Mouse (Mus musculus): ENCODE results near the gene Ndufs7.

- TF ChIP-seq CTCF (IDR thresholded peaks at IDR 0.05; ENCODE audit: control insufficient read depth, insufficient read depth, low read length) (no peak), POLR2A (IDR thresholded peaks at IDR 0.05; ENCODE audit: borderline replicate concordance, control insufficient read depth, low read depth, low read length) (no peak)
Measured at GRCm38 (mm10) chr10:80250573-80250972, 1.7 kb downstream of the Ndufs7 start.

All from bone marrow, adult 2 months (tissue).